ENCODE assay signal across 24 mouse cellular contexts in genomic region chr2:34509856-34510255, GRCm38 (mm10).
DNase-seq lines count a peak whose midpoint lies in the region; TF ChIP-seq lines count a peak whose summit lies in the region.
"Had no signal": no experiment of that assay in that cellular context is flagged by ENCODE, and none has a peak within 500 bp of the region (broad histone marks: within the 10 kb centered on the region; RNA-seq: fewer than 3 reads in every experiment).

No protein-coding gene starts in this region.

- no peak overlapping the region for H3K4me3 ChIP-seq in layer of hippocampus, adult 2 months
- H3K4me3 ChIP-seq: embryonic facial prominence, embryonic 12.5 days; embryonic facial prominence, embryonic 15.5 days; heart, adult 2 months; heart, embryonic 10.5 days; heart, embryonic 13.5 days had no signal

- DNase-seq in heart, adult 11 months: peak; percentile 27
- no peak for DNase-seq in heart, adult 18-20 months
- DNase-seq in layer of hippocampus, adult 2 months (ENCODE audit: low spot score in 2 of 2): peak; percentile 27 to 46
- DNase-seq in layer of hippocampus, postnatal 10 days (ENCODE audit: low spot score in 2 of 2): no peak
- peak; percentile 24 to 37 for DNase-seq in layer of hippocampus, postnatal 36 days
- DNase-seq in gastrocnemius, postnatal 25 days: no peak
- DNase-seq: adrenal gland, postnatal 10 days; adrenal gland, postnatal 36 days; B cell, adult 2 months; cerebellum, adult 11 months; cerebellum, adult 2 months; cerebellum, adult 9-11 months; cerebellum, postnatal 25 days; forebrain, postnatal 0 days; gastrocnemius, postnatal 10 days; heart, adult 2 months; heart, postnatal 14 days; heart, postnatal 4 days had no signal

- no peak for TF ChIP-seq CTCF in layer of hippocampus, adult 2 months (conservative IDR thresholded peaks at IDR 0.05)

- H3K27ac ChIP-seq in layer of hippocampus, adult 2 months: peak overlapping the region; percentile 61
- H3K27ac ChIP-seq: embryonic facial prominence, embryonic 12.5 days; embryonic facial prominence, embryonic 15.5 days; heart, adult 2 months; heart, embryonic 10.5 days; heart, embryonic 13.5 days; hindbrain, embryonic 14.5 days; hindbrain, postnatal 0 days had no signal

Comparison
In these comparisons a context has a peak if more than half of its experiments do, and no peak if none do; other contexts are left out.
1. DNase-seq: peak in heart, adult 11 months (single experiment), layer of hippocampus, adult 2 months (2 of 2) and layer of hippocampus, postnatal 36 days (2 of 2); none in heart, adult 18-20 months (0 of 2), layer of hippocampus, postnatal 10 days (0 of 2) and gastrocnemius, postnatal 25 days (single experiment).